Mouse (Mus musculus) left cerebral cortex, adult 2 months (tissue): ENCODE measurements around the gene Opcml. TPM values are rescaled to one million over a fixed set of nuclear protein-coding genes. Genes with fewer than 3 reads are reported as not detected.
A peak's percentile ranks its signal among the peaks of the same experiment; 100 is the strongest.

ENCODE experiments used
- DNase-seq, 2 experiments: peaks; one replicate each; pipeline ENCODE4 v3.0.0; 2021 to 2022; ENCODE audit warnings: low spot score in 2 of 2, mixed read lengths in 1 of 2; ENCODE audit errors: extremely low spot score in 1 of 2
- H3K27ac ChIP-seq: fragments of 200-600 bp; 2 replicates; pipeline ENCODE4 v1.8.1; 2022
- H3K4me3 ChIP-seq: fragments of 200-600 bp; 2 replicates; pipeline ENCODE4 v1.8.1; 2022
- CTCF ChIP-seq: fragments of 200-600 bp; IDR thresholded peaks from 2 replicates; pipeline ENCODE4 v1.8.1; 2022; ENCODE audit warnings: antibody characterized with exemption, mild to moderate bottlenecking, moderate library complexity
- intact Hi-C: fragments of 180-260 bp; cut with DNase I; formaldehyde crosslinking; loops from one replicate; pipeline ENCODE4 v1.15.1; 2025
- total RNA-seq, 2 experiments: library from RNA; stranded (reverse); gene quantifications; 2 replicates each; pipeline ENCODE4 v1.2.3; 2021

Gene Opcml
- total RNA-seq, 2 experiments from 2014 or later = 250 to 251 TPM

GRCm38 (mm10) chr9:28317881-28318280 lies 527.3 kb downstream of the Opcml start:
- DNase-seq = no peak
- H3K4me3 ChIP-seq = no peak overlapping the region
- intact Hi-C loops = no loop called here
- no peak for TF ChIP-seq CTCF
- no peak overlapping the region for H3K27ac ChIP-seq

DNA sequence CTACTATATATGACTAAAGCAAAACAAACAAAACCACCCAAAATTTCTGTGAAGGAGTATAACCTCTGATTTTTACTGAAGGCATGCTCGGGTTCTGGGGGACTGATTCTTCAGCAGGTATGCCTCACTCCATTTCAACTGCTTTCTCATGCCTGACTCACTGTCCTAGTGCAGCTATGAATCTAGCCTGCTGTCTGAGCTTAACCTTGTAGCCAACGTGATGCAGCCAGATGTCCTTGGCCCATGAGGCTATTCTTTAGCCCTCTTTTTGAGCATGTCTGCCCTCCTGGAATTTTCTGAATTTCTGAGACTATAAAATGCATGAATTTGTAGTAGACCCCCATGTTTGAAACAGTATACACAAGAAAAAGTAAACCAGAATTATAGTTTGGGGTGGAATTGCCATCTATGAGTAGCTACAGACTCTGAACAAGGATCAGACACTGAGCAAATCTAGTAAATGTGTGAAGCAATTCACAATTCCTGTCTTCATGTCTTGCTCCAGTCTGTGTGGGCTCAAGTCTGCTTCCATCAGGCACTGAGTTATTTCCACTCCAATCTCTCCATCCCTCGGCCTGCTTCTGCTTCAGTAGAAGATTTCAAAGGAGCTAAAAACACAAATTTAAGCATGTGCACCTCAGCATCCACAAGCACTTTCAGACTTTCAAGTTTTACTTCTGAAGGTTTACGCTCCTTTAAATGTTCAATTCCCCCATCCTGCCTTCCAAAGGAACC lies 528.6 kb downstream of the Opcml start:
- intact Hi-C loops = no loop called here
- no peak for DNase-seq
- Histone ChIP-seq H3K4me3 (no peak overlapping the region), H3K27ac (no peak overlapping the region; the same call in 1 of the 2 replicates)
- no peak for TF ChIP-seq CTCF

DNA sequence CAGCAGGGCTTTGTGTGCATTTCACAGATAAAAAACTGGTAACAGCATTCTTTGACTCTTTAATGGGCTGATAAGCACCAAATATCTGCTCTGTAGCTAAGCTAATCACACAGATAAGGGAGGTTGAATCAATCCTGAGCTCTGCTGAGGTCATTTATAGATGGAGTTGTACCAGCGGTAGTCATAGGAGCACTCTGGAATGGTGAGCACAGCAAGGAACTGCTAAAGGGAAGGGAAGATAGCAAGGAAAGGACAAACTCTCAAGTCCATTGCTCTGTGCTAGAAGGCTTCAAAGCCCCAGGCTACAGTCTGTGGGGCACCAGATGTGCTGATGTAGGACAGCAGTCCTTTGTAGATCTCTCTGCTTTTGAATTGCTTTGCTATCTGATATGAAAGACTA lies 529.2 kb downstream of the Opcml start:
- Histone ChIP-seq H3K4me3 (no peak overlapping the region), H3K27ac (peak overlapping the region; percentile 28; the same call in 1 of the 2 replicates)
- no peak for DNase-seq
- no peak for TF ChIP-seq CTCF
- intact Hi-C loops = no loop called here

DNA sequence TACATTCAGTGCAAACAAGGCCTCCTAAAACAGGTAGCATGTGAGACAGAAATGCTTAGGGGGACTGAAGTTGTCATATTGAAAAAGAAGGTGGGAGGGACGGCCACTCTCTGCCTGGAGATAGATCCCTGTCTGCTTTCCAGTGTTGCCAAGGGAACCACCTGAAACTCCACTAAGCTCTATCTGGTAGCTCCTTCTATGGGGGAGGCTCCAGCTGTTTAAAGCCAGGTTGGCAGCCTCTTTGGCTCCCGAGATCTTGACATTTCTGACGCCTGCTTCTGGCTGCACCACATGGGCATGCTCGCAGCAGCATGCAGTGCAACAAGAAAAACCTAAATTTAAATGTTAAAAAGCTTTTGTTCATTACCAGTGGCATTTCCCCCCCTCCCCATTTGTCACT lies 537.4 kb downstream of the Opcml start:
- Histone ChIP-seq H3K4me3 (no peak overlapping the region), H3K27ac (no peak overlapping the region)
- TF ChIP-seq CTCF = no peak
- peak in 1 of 2 experiments; percentile 40 for DNase-seq
- intact Hi-C loops = loop anchor here (5.0 kb wide), 1 partner anchor 66 kb away; no protein-coding TSS in a partner anchor

DNA sequence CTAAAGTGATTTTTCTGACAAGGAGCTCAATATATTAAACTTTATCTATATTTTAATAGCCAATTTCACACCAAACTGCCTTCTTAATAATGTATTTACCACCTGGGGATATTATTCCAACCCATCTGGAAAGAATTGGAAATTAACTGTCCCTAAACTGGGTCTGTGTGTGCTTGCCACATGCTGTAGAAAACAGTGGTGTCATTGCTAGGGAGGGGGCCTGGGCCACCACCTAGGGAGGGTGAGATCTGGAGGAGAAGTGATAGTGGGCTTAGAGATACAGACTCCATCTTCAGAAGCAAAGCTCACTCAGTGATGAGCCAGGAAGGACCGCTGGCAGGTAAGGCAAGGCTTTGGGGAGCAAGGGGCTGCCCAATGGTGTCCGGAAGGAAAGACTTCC lies 537.9 kb downstream of the Opcml start:
- no peak for TF ChIP-seq CTCF
- no peak overlapping the region for H3K27ac ChIP-seq
- DNase-seq = no peak
- intact Hi-C loops = loop anchor here (5.0 kb wide), 1 partner anchor 66 kb away; no protein-coding TSS in a partner anchor
- H3K4me3 ChIP-seq = no peak overlapping the region

DNA sequence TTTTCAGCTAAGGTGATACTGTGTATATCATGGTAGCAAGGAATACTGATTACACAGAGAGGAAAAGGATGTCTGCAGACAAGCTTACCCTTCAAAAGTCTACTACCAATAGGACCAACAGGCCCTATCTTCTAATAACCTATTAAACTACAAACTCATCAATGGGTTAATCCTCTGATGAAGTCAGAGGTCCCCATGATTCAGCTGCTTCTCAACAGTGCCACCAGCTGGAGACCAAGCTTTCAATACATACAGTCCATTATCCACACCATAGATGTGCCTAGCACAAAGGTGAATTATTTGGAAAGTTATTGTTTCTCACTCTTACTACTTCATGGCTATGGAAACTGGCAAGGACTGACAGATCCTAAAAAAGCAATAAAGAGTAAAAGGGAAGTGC lies 538.9 kb downstream of the Opcml start:
- intact Hi-C loops = loop anchor here (5.0 kb wide), 1 partner anchor 67 kb away; no protein-coding TSS in a partner anchor
- peak; percentile 43 for TF ChIP-seq CTCF
- H3K27ac ChIP-seq = no peak overlapping the region
- no peak for DNase-seq
- no peak overlapping the region for H3K4me3 ChIP-seq

- peak overlapping the region; percentile 70 for H3K27ac ChIP-seq
- intact Hi-C loops = loop anchor here (1.0 to 2.0 kb wide), 2 partner anchors 50 to 66 kb away; no protein-coding TSS in a partner anchor
- DNase-seq = peak; percentile 40 to 44
- no peak for TF ChIP-seq CTCF
- peak overlapping the region; percentile 29 for H3K4me3 ChIP-seq
These were observed 546.1 kb downstream of the Opcml start for GRCm38 (mm10) chr9:28336511-28337208.

GRCm38 (mm10) chr9:28337837-28338236 lies 547.3 kb downstream of the Opcml start:
- no peak for DNase-seq
- TF ChIP-seq CTCF = peak; percentile 46
- no peak overlapping the region for H3K27ac ChIP-seq
- H3K4me3 ChIP-seq = no peak overlapping the region
- intact Hi-C loops = loop anchor here (2.0 kb wide), 1 partner anchor 65 kb away; no protein-coding TSS in a partner anchor

GRCm38 (mm10) chr9:28354978-28355377 lies 564.4 kb downstream of the Opcml start:
- Histone ChIP-seq H3K27ac (no peak overlapping the region), H3K4me3 (no peak overlapping the region)
- intact Hi-C loops = no loop called here
- no peak for TF ChIP-seq CTCF
- no peak for DNase-seq

DNA sequence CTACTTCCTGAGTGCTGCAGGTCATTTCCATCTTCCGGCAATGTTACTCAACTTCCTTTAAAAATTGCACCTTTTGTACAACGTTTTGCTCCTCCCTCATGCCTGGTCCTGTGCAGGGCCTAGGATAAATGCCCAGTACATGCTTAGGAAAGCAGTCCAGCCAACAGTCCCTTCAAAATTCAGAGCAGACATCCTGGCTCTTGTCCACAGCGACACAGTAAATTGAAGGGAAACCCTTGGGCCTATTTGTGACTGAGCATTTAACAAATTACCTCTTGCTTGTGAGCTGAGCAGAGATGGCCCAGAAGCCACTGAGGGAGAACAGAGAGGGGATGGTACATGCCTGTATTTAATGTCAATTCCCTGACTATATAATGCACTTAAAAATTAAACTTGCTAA lies 567.4 kb downstream of the Opcml start:
- Histone ChIP-seq H3K4me3 (no peak overlapping the region), H3K27ac (no peak overlapping the region)
- TF ChIP-seq CTCF = no peak
- intact Hi-C loops = no loop called here
- no peak for DNase-seq

GRCm38 (mm10) chr9:28360691-28361090 lies 570.1 kb downstream of the Opcml start:
- TF ChIP-seq CTCF = no peak
- Histone ChIP-seq H3K27ac (no peak overlapping the region), H3K4me3 (no peak overlapping the region)
- intact Hi-C loops = no loop called here
- no peak for DNase-seq

DNA sequence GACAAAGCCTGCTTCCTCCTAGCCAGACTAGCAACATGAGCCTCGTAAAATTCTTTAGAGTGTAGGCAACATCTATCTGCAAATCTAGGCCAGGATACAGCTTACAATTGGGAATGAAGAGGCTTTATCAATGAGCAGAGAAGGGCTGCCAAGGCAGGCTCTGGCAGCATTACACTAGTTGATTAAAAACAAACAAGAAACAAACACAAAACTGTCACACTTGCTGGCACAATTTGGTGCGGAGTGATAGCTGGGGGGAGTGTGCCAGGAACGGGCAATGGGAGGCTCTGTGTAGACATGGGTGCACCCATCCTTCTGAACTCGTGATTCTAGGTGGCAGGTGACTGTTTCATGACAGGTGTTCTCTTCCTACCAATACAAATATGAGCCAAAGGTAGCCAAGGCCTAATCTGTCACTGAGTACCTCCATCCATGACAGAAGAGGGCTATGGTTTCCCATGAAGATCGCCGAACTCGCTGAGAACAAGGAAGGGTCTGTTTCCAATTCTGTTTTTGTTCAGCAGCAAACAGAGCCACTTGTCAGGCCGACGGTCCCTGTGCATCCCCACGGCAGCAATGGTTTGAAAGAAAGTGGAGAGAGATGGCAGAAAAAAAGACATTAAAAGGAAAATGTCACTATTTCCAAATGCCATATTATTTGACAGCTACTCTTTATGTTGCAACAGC lies 574.0 kb downstream of the Opcml start:
- no peak for TF ChIP-seq CTCF
- H3K4me3 ChIP-seq = no peak overlapping the region
- peak overlapping the region; percentile 44; the same call in 1 of the 2 replicates for H3K27ac ChIP-seq
- intact Hi-C loops = loop anchor here (2.0 kb wide), 1 partner anchor 38 kb away; no protein-coding TSS in a partner anchor
- peak in 1 of 2 experiments; percentile 15 for DNase-seq
